Mouse (Mus musculus) mammary gland, adult 2 months (tissue): Measurements from ENCODE around the gene Gfod1. TPM values are rescaled to one million over a fixed set of nuclear protein-coding genes. Genes with fewer than 3 reads are reported as not detected.

Experiments
- polyA plus RNA-seq: library from polyadenylated mRNA; depleted of rRNA; stranded (reverse); fragments of >200 nt; gene quantifications from 2 replicates; pipeline ENCODE4 v1.2.3, GENCODE M21; 2012; ENCODE audit warnings: low replicate concordance; rRNA removed

The Gfod1 gene
- polyA plus RNA-seq: 5.4 and 6.7 TPM in 2 replicates

GRCm38 (mm10) chr13:43304018-43304431 is at the start of gene Gfod1:
TSS of gene Gfod1 (minus strand) at chr13:43304172.

DNA sequence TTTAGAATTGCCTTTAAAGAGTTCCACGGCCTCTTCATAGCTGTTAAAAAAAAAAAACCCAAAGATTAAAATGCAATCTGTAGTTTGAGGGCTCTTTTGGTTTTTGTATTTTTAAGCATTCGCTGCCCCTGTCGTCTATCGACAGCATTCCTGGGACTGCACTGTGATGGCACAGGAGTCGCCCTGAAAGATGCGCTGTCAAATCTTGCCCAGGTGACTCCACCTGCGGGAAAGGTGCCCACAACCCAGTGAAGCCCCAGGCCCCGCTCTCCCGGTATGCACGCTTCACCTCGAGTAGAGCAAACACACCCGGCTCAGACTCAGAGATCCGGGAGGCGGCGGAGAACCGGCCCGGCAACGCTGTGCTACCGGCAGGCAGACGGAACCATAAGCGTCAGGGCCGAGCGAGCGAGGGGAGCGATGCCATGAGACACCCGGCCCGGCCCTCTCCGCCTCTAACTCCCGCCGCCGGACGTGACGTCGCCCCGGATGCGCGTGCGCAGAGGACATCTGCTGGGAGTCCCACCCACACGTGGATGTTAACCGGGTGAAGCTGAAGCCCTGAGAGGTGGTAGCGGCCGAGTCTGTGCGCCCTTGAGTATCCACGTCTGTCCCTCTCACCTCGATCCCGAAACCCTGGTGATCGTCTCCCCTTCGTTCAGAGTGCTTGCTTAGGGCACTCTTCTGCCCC is 132.8 kb downstream of the Gfod1 start, which contains the start of gene Tbc1d7:
Tbc1d7 (minus strand) TSS at position 482 of the 691 bp plus-strand sequence.

Other genes with a start within 250 kb of the Gfod1 start
- 13.2 and 28.7 TPM in 2 replicates for gene Tbc1d7, start 132.7 kb downstream of the Gfod1 start, polyA plus RNA-seq
- 7.5 and 7.7 TPM in 2 replicates for gene Sirt5, start 61.3 kb upstream of the Gfod1 start, polyA plus RNA-seq
- gene Nol7, start 94.2 kb upstream of the Gfod1 start, polyA plus RNA-seq: 25.2 and 59.5 TPM in 2 replicates
- gene Ranbp9, start 177.1 kb upstream of the Gfod1 start, polyA plus RNA-seq: 19.6 and 26.7 TPM in 2 replicates